Comparison of ENCODE assay signal across 23 mouse cellular contexts in the genomic region with DNA sequence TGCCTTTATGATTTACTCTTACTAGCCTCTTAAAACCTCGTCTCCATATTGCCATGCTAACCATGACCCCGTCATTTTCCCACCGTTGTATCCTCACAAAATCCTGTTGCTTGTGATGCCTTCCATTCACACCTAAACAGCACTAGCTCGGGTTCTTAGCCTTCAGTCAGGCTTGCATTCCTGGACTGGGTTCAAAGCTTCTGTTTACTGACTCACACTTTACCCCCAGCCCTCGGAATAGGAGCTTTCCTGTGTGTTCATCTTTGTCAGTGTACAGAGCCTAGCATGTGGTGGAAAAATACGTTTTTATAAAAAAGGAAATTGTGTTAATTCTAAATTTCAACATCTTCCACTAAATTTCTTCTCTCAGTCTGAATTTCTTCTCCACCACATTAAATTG.
DNase-seq lines count a peak whose midpoint lies in the region; ATAC-seq and TF ChIP-seq lines count a peak whose summit lies in the region.
"Had no signal": no experiment of that assay in that cellular context is flagged by ENCODE, and none has a peak within 500 bp of the region (broad histone marks: within the 10 kb centered on the region; RNA-seq: fewer than 3 reads in every experiment).

No protein-coding gene starts in this region.

- H3K4me1 ChIP-seq in midbrain, postnatal 0 days (ENCODE audit: insufficient read depth, low read length), result peaks cover 2% of the 10 kb centered on the region; the same call in 1 of the 2 replicates

- TF ChIP-seq CTCF in midbrain, postnatal 0 days (IDR thresholded peaks at IDR 0.05), result no peak

- ATAC-seq in midbrain, postnatal 0 days (ENCODE audit: low FRiP score), result no peak
- ATAC-seq: activated CD4-positive, CD25-positive, alpha-beta regulatory T cell, adult 4 months; CD4-positive, CD25-positive, alpha-beta regulatory T cell, adult 4 months; Patski had no signal

- H3K9ac ChIP-seq in midbrain, postnatal 0 days (replicated peaks; ENCODE audit: low read length, poor library complexity, severe bottlenecking), result no peak overlapping the region

- H3K9me3 ChIP-seq in midbrain, postnatal 0 days (ENCODE audit: low read length), result no peaks in the 10 kb centered on the region
- H3K9me3 ChIP-seq: G1E had no signal

- 77% methylated on average over 6 of the region's 6 CpGs for WGBS in midbrain, postnatal 0 days

- H3K4me3 ChIP-seq in midbrain, postnatal 0 days (ENCODE audit: low read depth, low read length), result no peak overlapping the region

- H3K4me2 ChIP-seq in midbrain, postnatal 0 days (ENCODE audit: low read depth, low read length, poor library complexity, severe bottlenecking), result no peak overlapping the region

- no peak overlapping the region for H3K27ac ChIP-seq in midbrain, postnatal 0 days (ENCODE audit: low read depth, low read length)

- peak; percentile 12 for DNase-seq in heart, adult 11 months
- DNase-seq in heart, adult 9 months (ENCODE audit: low spot score in 2 of 2), result no peak
- DNase-seq in 3T3-L1 (ENCODE audit: low read depth, low spot score) (peak; percentile 63), NIH3T3 (ENCODE audit: low read depth) (peak; percentile 57), liver (no peak)
- DNase-seq in midbrain, postnatal 0 days (ENCODE audit: low spot score), result no peak
- DNase-seq: adrenal gland, adult 2 months; adrenal gland, adult 8-10 months; adrenal gland, postnatal 10 days; adrenal gland, postnatal 14 days; adrenal gland, postnatal 25 days; adrenal gland, postnatal 36 days; B cell, adult 2 months; cerebellum, adult 11 months; cerebellum, adult 11-12 months; cerebellum, adult 18-20 months; cerebellum, adult 2 months; cerebellum, adult 8-10 months had no signal

- H3K36me3 ChIP-seq in midbrain, postnatal 0 days (ENCODE audit: insufficient read depth, low read length), result no peaks in the 10 kb centered on the region; the same call in 1 of the 2 replicates

- H3K27me3 ChIP-seq in midbrain, postnatal 0 days (ENCODE audit: insufficient read depth, low read length), result no peaks in the 10 kb centered on the region
- H3K27me3 ChIP-seq: CH12.LX, Patski had no signal

Comparison
In these comparisons a context has a peak if more than half of its experiments do, and no peak if none do; other contexts are left out.
1. DNase-seq: peak in heart, adult 11 months (single experiment), 3T3-L1 (single experiment) and NIH3T3 (single experiment); none in heart, adult 9 months (0 of 2), liver (single experiment) and midbrain, postnatal 0 days (single experiment).